Mouse (Mus musculus): Measurements from ENCODE around the gene Tceanc2. TPM values are rescaled to one million over a fixed set of nuclear protein-coding genes. Genes with fewer than 3 reads are reported as not detected.

Tceanc2 gene
- polyA plus RNA-seq, 1 experiment from 2014 or later, result 28.0 TPM

GRCm38 (mm10) chr4:107210483-107211097 is 31.7 kb upstream of the Tceanc2 start:
- H3K9me3 ChIP-seq (replicated peaks; ENCODE audit: control insufficient read depth, low read length), result no peaks in the 10 kb centered on the region
- DNase-seq (ENCODE audit: low spot score), result no peak
- no peaks in the 10 kb centered on the region for H3K4me1 ChIP-seq (ENCODE audit: control insufficient read depth, insufficient read depth, low read length)
- H3K27me3 ChIP-seq (replicated peaks; ENCODE audit: control insufficient read depth, insufficient read depth, low read length), result no peaks in the 10 kb centered on the region
- H3K36me3 ChIP-seq (ENCODE audit: control insufficient read depth, insufficient read depth, low read length), result peaks cover 20% of the 10 kb centered on the region; the same call in 1 of the 2 replicates
- H3K9ac ChIP-seq (ENCODE audit: low read length), result no peak overlapping the region
- ATAC-seq, result no peak
- H3K4me3 ChIP-seq (ENCODE audit: low read depth, low read length), result no peak overlapping the region
- 95% methylated on average over 5 of the region's 5 CpGs for WGBS
- no peak overlapping the region for H3K4me2 ChIP-seq (ENCODE audit: low read length)
- H3K27ac ChIP-seq (ENCODE audit: low read depth, low read length), result no peak overlapping the region

DNA sequence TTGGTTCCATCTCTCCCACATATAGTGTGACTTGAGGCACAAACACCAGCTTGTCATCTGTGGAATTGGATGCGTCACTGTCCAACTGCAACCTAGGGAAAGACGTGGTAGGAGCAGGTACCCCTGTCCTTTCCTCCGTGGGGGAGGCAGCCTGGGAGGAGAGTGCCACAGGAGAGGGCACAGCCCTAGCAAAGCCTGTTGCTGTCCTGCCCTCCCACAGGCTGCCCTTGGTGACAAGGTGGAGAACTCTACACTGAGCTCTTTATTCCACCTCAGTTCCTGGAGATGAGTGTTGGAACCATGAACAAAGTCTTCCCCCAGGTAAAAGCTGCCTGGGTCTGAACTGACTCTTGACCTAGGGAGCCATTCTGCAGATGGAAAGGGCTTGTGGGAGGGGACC is 30.0 kb upstream of the Tceanc2 start, which contains the start of gene Ldlrad1:
Gene Ldlrad1 (plus strand): TSS at position 301 of the 400 bp plus-strand sequence.
- H3K4me1 ChIP-seq (ENCODE audit: control insufficient read depth, insufficient read depth, low read length), result no peaks in the 10 kb centered on the region
- H3K27ac ChIP-seq (ENCODE audit: low read depth, low read length), result no peak within 1 kb of the TSS
- no peaks in the 10 kb centered on the region for H3K27me3 ChIP-seq (replicated peaks; ENCODE audit: control insufficient read depth, insufficient read depth, low read length)
- H3K4me2 ChIP-seq (ENCODE audit: low read length), result no peak within 1 kb of the TSS
- 92% methylated on average over 3 of the region's 3 CpGs for WGBS
- no peaks in the 10 kb centered on the region for H3K9me3 ChIP-seq (replicated peaks; ENCODE audit: control insufficient read depth, low read length)
- no peak within 1 kb of the TSS for H3K4me3 ChIP-seq (ENCODE audit: low read depth, low read length)
- ATAC-seq (no peak), DNase-seq (ENCODE audit: low spot score) (no peak)
- peaks cover 35% of the 10 kb centered on the region; the same call in 1 of the 2 replicates for H3K36me3 ChIP-seq (ENCODE audit: control insufficient read depth, insufficient read depth, low read length)
- no peak within 1 kb of the TSS for H3K9ac ChIP-seq (ENCODE audit: low read length)

DNA sequence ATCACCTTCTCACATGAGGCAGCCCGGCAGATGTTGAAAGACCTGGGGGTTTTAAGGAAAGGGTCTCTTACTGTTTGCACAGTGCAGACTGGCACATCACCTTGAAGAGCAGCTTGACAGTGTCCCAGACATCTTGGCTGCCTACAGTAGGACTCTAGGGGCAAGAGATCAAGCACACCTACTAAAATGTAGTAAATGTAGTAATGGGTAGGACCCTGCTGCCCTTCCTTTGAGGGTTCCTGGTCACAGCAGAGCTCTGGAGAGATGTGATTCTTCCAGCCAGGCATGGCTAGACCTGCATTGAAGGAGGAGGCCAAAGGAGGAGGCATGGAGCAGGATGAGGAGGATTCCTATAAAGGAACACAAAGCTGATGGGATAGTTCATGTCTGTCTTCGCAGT is 28.1 kb upstream of the Tceanc2 start:
- Histone ChIP-seq H3K9me3 (replicated peaks; ENCODE audit: control insufficient read depth, low read length) (no peaks in the 10 kb centered on the region), H3K9ac (ENCODE audit: low read length) (no peak overlapping the region), H3K27ac (ENCODE audit: low read depth, low read length) (no peak overlapping the region), H3K4me2 (ENCODE audit: low read length) (no peak overlapping the region), H3K36me3 (ENCODE audit: control insufficient read depth, insufficient read depth, low read length) (peaks cover 54% of the 10 kb centered on the region), H3K4me3 (ENCODE audit: low read depth, low read length) (no peak overlapping the region), H3K4me1 (ENCODE audit: control insufficient read depth, insufficient read depth, low read length) (no peaks in the 10 kb centered on the region), H3K27me3 (replicated peaks; ENCODE audit: control insufficient read depth, insufficient read depth, low read length) (no peaks in the 10 kb centered on the region)
- ATAC-seq (no peak), DNase-seq (ENCODE audit: low spot score) (no peak)
- WGBS, result 98% methylated on average over 2 of the region's 2 CpGs

DNA sequence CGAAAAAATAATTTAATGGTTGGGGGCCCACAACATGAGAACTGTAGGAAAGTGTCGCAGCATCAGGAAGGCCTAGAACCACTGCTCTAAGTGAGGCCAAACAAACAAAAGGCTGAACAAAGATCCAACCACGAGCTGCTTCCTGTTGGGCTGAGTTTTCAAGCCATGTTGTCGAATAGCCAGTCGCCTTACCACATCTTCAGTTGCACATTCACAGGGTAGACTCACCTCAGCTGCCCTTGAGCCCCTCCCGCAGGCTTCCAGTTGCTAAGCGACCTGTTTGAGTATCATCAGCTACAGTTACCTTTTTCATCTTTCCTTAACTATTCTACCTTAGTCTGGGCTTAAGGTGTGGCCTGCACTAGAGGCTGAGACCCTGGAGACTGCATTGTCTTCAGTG is 24.1 kb upstream of the Tceanc2 start:
- H3K36me3 ChIP-seq (ENCODE audit: control insufficient read depth, insufficient read depth, low read length), result peaks cover 90% of the 10 kb centered on the region
- no peak for ATAC-seq
- 87% methylated on average over 7 of the region's 7 CpGs for WGBS
- DNase-seq (ENCODE audit: low spot score), result no peak
- H3K27ac ChIP-seq (ENCODE audit: low read depth, low read length), result no peak overlapping the region
- no peak overlapping the region for H3K4me2 ChIP-seq (ENCODE audit: low read length)
- H3K27me3 ChIP-seq (replicated peaks; ENCODE audit: control insufficient read depth, insufficient read depth, low read length), result no peaks in the 10 kb centered on the region
- H3K9ac ChIP-seq (ENCODE audit: low read length), result no peak overlapping the region
- no peak overlapping the region for H3K4me3 ChIP-seq (ENCODE audit: low read depth, low read length)
- H3K4me1 ChIP-seq (ENCODE audit: control insufficient read depth, insufficient read depth, low read length), result no peaks in the 10 kb centered on the region
- H3K9me3 ChIP-seq (replicated peaks; ENCODE audit: control insufficient read depth, low read length), result no peaks in the 10 kb centered on the region

DNA sequence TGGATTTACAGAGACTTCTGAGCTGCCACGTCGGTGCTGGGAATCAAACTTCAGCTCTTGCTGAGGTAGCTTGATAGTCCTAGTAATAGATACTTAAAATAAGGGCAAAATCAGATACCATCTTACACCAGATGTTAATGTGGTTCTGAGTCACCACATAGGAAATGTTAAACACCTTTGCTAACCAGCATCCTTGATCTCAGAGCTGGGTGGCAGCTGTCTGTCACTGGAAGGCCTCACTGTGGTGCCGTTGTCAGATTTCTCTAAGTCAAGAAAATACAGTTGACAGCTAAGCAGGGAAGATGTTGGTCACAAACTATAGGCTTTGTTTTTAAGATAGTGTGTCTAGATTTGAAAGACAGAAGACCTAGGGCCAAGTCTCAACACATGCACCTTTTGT is 22.9 kb upstream of the Tceanc2 start:
- ATAC-seq (no peak), DNase-seq (ENCODE audit: low spot score) (no peak)
- Histone ChIP-seq H3K4me2 (ENCODE audit: low read length) (no peak overlapping the region), H3K4me1 (ENCODE audit: control insufficient read depth, insufficient read depth, low read length) (no peaks in the 10 kb centered on the region), H3K9me3 (replicated peaks; ENCODE audit: control insufficient read depth, low read length) (no peaks in the 10 kb centered on the region), H3K36me3 (ENCODE audit: control insufficient read depth, insufficient read depth, low read length) (peaks cover 96% of the 10 kb centered on the region), H3K27me3 (replicated peaks; ENCODE audit: control insufficient read depth, insufficient read depth, low read length) (no peaks in the 10 kb centered on the region), H3K27ac (ENCODE audit: low read depth, low read length) (no peak overlapping the region), H3K9ac (ENCODE audit: low read length) (no peak overlapping the region), H3K4me3 (ENCODE audit: low read depth, low read length) (no peak overlapping the region)
- 95% methylated on average over 3 of the region's 3 CpGs for WGBS

GRCm38 (mm10) chr4:107198072-107198471 is 19.2 kb upstream of the Tceanc2 start:
- peaks cover 93% of the 10 kb centered on the region for H3K36me3 ChIP-seq (ENCODE audit: control insufficient read depth, insufficient read depth, low read length)
- H3K27ac ChIP-seq (ENCODE audit: low read depth, low read length), result no peak overlapping the region
- H3K4me1 ChIP-seq (ENCODE audit: control insufficient read depth, insufficient read depth, low read length), result no peaks in the 10 kb centered on the region
- no peak overlapping the region for H3K4me2 ChIP-seq (ENCODE audit: low read length)
- WGBS, result 97% methylated on average over 5 of the region's 5 CpGs
- no peaks in the 10 kb centered on the region for H3K9me3 ChIP-seq (replicated peaks; ENCODE audit: control insufficient read depth, low read length)
- no peak for ATAC-seq
- H3K4me3 ChIP-seq (ENCODE audit: low read depth, low read length), result no peak overlapping the region
- no peak for DNase-seq (ENCODE audit: low spot score)
- H3K27me3 ChIP-seq (replicated peaks; ENCODE audit: control insufficient read depth, insufficient read depth, low read length), result no peaks in the 10 kb centered on the region
- H3K9ac ChIP-seq (ENCODE audit: low read length), result no peak overlapping the region

GRCm38 (mm10) chr4:107196454-107196853 is 17.5 kb upstream of the Tceanc2 start:
- WGBS, result 97% methylated on average over 2 of the region's 2 CpGs
- peaks cover 89% of the 10 kb centered on the region for H3K36me3 ChIP-seq (ENCODE audit: control insufficient read depth, insufficient read depth, low read length)
- no peaks in the 10 kb centered on the region for H3K4me1 ChIP-seq (ENCODE audit: control insufficient read depth, insufficient read depth, low read length)
- ATAC-seq, result no peak
- H3K27ac ChIP-seq (ENCODE audit: low read depth, low read length), result no peak overlapping the region
- H3K4me3 ChIP-seq (ENCODE audit: low read depth, low read length), result no peak overlapping the region
- no peaks in the 10 kb centered on the region for H3K9me3 ChIP-seq (replicated peaks; ENCODE audit: control insufficient read depth, low read length)
- no peaks in the 10 kb centered on the region for H3K27me3 ChIP-seq (replicated peaks; ENCODE audit: control insufficient read depth, insufficient read depth, low read length)
- H3K9ac ChIP-seq (ENCODE audit: low read length), result no peak overlapping the region
- no peak overlapping the region for H3K4me2 ChIP-seq (ENCODE audit: low read length)
- DNase-seq (ENCODE audit: low spot score), result no peak

DNA sequence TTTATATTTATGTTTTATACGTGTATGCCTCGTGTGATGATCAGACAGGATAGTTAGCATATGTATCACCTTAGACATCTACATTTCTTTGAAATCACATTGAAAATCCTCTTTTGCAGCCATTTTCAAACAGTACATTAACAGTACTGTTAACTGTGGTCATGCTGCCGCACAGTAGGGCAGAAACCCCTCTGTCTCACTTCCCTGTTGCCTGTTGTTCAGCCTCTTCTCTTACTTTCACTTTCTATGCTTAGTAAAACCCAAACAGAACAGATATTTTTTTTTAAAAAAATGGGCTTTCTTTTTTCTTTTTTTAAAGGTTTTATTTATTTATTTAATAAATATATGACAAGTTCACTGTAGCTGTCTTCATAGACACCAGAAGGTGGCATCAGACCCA is 14.9 kb upstream of the Tceanc2 start:
- Histone ChIP-seq H3K9me3 (replicated peaks; ENCODE audit: control insufficient read depth, low read length) (no peaks in the 10 kb centered on the region), H3K4me1 (ENCODE audit: control insufficient read depth, insufficient read depth, low read length) (no peaks in the 10 kb centered on the region), H3K36me3 (ENCODE audit: control insufficient read depth, insufficient read depth, low read length) (peaks cover 85% of the 10 kb centered on the region), H3K27me3 (replicated peaks; ENCODE audit: control insufficient read depth, insufficient read depth, low read length) (no peaks in the 10 kb centered on the region), H3K9ac (ENCODE audit: low read length) (no peak overlapping the region), H3K4me2 (ENCODE audit: low read length) (no peak overlapping the region), H3K27ac (ENCODE audit: low read depth, low read length) (no peak overlapping the region), H3K4me3 (ENCODE audit: low read depth, low read length) (no peak overlapping the region)
- ATAC-seq (no peak), DNase-seq (ENCODE audit: low spot score) (no peak)
- WGBS, result 94% methylated on average over 3 of the region's 3 CpGs

DNA sequence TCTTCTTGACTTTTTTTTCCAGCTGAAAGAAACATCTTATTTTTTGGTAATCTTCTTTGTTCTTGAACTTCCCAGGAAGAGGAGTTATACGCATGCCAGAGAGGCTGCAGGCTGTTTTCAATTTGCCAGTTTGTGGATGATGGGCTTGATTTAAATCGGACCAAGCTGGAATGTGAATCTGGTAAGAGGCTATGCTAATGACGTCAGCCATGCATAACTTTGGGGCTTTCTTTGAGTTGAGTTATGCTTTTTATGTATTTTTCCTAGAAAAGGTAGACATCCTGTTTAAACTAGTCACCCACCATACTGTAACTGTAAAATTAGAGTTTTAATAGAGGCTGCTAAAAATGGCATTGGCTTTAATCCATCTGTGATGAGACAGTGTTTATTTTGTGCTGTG is 6.8 kb upstream of the Tceanc2 start:
- H3K4me1 ChIP-seq (ENCODE audit: control insufficient read depth, insufficient read depth, low read length), result peaks cover 6% of the 10 kb centered on the region
- DNase-seq (ENCODE audit: low spot score) (no peak), ATAC-seq (no peak)
- H3K9me3 ChIP-seq (replicated peaks; ENCODE audit: control insufficient read depth, low read length), result no peaks in the 10 kb centered on the region
- no peak overlapping the region for H3K4me3 ChIP-seq (ENCODE audit: low read depth, low read length)
- no peak overlapping the region for H3K9ac ChIP-seq (ENCODE audit: low read length)
- 71% methylated on average over 3 of the region's 3 CpGs for WGBS
- no peak overlapping the region for H3K27ac ChIP-seq (ENCODE audit: low read depth, low read length)
- peaks cover 47% of the 10 kb centered on the region for H3K36me3 ChIP-seq (ENCODE audit: control insufficient read depth, insufficient read depth, low read length)
- no peak overlapping the region for H3K4me2 ChIP-seq (ENCODE audit: low read length)
- H3K27me3 ChIP-seq (replicated peaks; ENCODE audit: control insufficient read depth, insufficient read depth, low read length), result no peaks in the 10 kb centered on the region
